Mouse (Mus musculus) urinary bladder, postnatal 25 days (tissue): ENCODE data around the gene Mdm2.

Experiments
- DNase-seq: peaks from one replicate; pipeline ENCODE4 v3.0.0; 2022; ENCODE audit warnings: low spot score

Mdm2 gene

GRCm38 (mm10) chr10:117655460-117655859, 55.1 kb downstream of the Mdm2 start:
- DNase-seq = no peak

- DNase-seq = no peak
Observed at GRCm38 (mm10) chr10:117654576-117655123, 55.9 kb downstream of the Mdm2 start.

GRCm38 (mm10) chr10:117653779-117654173, 56.8 kb downstream of the Mdm2 start:
- DNase-seq = no peak

GRCm38 (mm10) chr10:117652930-117653778, 57.4 kb downstream of the Mdm2 start:
- no peak for DNase-seq

GRCm38 (mm10) chr10:117652378-117652774, 58.2 kb downstream of the Mdm2 start:
- no peak for DNase-seq

- no peak for DNase-seq
Observed at GRCm38 (mm10) chr10:117651587-117652377, 58.8 kb downstream of the Mdm2 start.

- no peak for DNase-seq
Observed at GRCm38 (mm10) chr10:117650725-117651124, 59.8 kb downstream of the Mdm2 start.

GRCm38 (mm10) chr10:117650042-117650655, 60.4 kb downstream of the Mdm2 start:
- no peak for DNase-seq

- DNase-seq = no peak
Observed at GRCm38 (mm10) chr10:117649292-117650041, 61.1 kb downstream of the Mdm2 start.

- no peak for DNase-seq
Observed at GRCm38 (mm10) chr10:117648643-117649042, 61.9 kb downstream of the Mdm2 start.

GRCm38 (mm10) chr10:117647964-117648472, 62.5 kb downstream of the Mdm2 start:
- DNase-seq = no peak

GRCm38 (mm10) chr10:117647158-117647505, 63.4 kb downstream of the Mdm2 start:
- DNase-seq = no peak

GRCm38 (mm10) chr10:117646482-117647157, 63.9 kb downstream of the Mdm2 start:
- no peak for DNase-seq

GRCm38 (mm10) chr10:117645487-117645964, 65.0 kb downstream of the Mdm2 start:
- DNase-seq = no peak

GRCm38 (mm10) chr10:117644828-117645227, 65.7 kb downstream of the Mdm2 start:
- DNase-seq = no peak

- DNase-seq = no peak
Observed at GRCm38 (mm10) chr10:117644429-117644748, 66.2 kb downstream of the Mdm2 start.

GRCm38 (mm10) chr10:117643711-117644428, 66.7 kb downstream of the Mdm2 start:
- no peak for DNase-seq

GRCm38 (mm10) chr10:117643302-117643701, 67.3 kb downstream of the Mdm2 start:
- no peak for DNase-seq

GRCm38 (mm10) chr10:117642491-117643262, 67.9 kb downstream of the Mdm2 start:
- no peak for DNase-seq

- no peak for DNase-seq
Observed at GRCm38 (mm10) chr10:117642201-117642450, 68.4 kb downstream of the Mdm2 start.
